Mouse (Mus musculus): ENCODE measurements at regions not wholly inside any gene's neighbourhood (a gene's known extent, or its start where the extent isn't known, plus 50 kb on each side); places are given as distances from the start of the nearest gene placed in this dataset.

DNA sequence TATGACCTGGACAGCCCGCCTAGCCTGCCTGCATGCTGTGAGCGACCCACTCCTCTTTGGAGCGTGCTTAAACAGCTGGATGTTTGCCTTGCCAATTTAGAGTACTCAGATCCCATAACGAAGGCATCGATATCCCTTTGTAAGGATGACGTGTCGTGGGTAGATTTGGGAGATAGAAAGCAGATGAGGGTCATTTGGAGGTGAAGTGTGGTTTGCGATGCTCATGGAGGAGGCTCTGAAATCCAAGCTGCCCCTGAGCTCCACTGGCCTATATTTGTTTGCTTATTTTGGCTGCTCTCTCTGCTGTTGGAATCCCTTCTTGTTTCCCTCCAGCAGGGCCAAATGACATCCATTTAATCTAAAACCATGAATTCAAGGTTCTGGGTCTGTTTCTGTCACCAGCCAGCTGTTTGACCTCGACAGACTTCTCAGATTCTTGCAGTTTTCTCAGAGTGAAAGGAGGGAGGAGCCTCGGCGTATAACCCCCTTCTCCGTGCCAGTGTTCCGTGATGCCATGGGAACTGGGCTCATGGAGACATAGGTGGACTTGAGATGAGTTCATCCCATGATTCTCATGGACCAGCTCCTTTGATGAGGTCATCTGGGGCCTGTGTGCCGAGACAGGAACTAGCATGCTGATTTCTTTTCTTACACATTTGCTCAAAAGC, 144.7 kb upstream of the Mki67 start:
- TF ChIP-seq MAX (IDR thresholded peaks at IDR 0.05; ENCODE audit: low read depth) (no peak), POLR2A (IDR thresholded peaks at IDR 0.05; ENCODE audit: insufficient read length, low read depth) (no peak), TCF3 (IDR thresholded peaks at IDR 0.05; ENCODE audit: insufficient read length, low read depth) (no peak), POLR2AphosphoS2 (IDR thresholded peaks at IDR 0.05; ENCODE audit: insufficient read length, low read depth) (no peak), MYOD1 (IDR thresholded peaks at IDR 0.05; ENCODE audit: control insufficient read depth in 1 of 3, insufficient read length in 2 of 3, low read depth in 2 of 3) (peak in 1 of 3 experiments; percentile 24), MYOG (IDR thresholded peaks at IDR 0.05; ENCODE audit: control insufficient read depth in 1 of 3, insufficient read depth in 1 of 3, insufficient read length in 2 of 3, low read depth in 2 of 3) (no peak), CEBPB (IDR thresholded peaks at IDR 0.05; ENCODE audit: insufficient read depth, poor library complexity, severe bottlenecking) (no peak), E2F4 (IDR thresholded peaks at IDR 0.05; ENCODE audit: insufficient read depth) (no peak), TCF12 (IDR thresholded peaks at IDR 0.05; ENCODE audit: insufficient read depth, poor library complexity, severe bottlenecking) (no peak), REST (IDR thresholded peaks at IDR 0.05; ENCODE audit: insufficient read depth, insufficient read length) (no peak)

Measured in myocyte (in vitro differentiated cells).